Mouse (Mus musculus) olfactory bulb, adult 2 months (tissue): ENCODE results near the gene Nrros. TPM values are rescaled to one million over a fixed set of nuclear protein-coding genes. Genes with fewer than 3 reads are reported as not detected.

Experiments used
- H3K27ac ChIP-seq: fragments of 200-500 bp; 2 replicates; pipeline ENCODE4 v1.5.1; 2012; ENCODE audit warnings: low read depth, low read length; ENCODE audit not compliant: insufficient read depth
- H3K4me1 ChIP-seq: fragments of 200-500 bp; 2 replicates; pipeline ENCODE4 v1.6.1; 2012; ENCODE audit warnings: low read length; ENCODE audit not compliant: control insufficient read depth, insufficient read depth
- H3K4me3 ChIP-seq: fragments of 200-500 bp; 2 replicates; pipeline ENCODE4 v1.5.1; 2012; ENCODE audit warnings: mild to moderate bottlenecking, low read depth, low read length, moderate library complexity; ENCODE audit not compliant: insufficient read depth
- CTCF ChIP-seq: fragments of 200-500 bp; IDR thresholded peaks from 2 replicates; pipeline ENCODE4 v1.5.1; 2012; ENCODE audit warnings: low read depth, mild to moderate bottlenecking, low read length, moderate library complexity; ENCODE audit not compliant: insufficient read depth
- POLR2A ChIP-seq: fragments of 200-500 bp; IDR thresholded peaks from 2 replicates; pipeline ENCODE4 v1.6.1; 2012; ENCODE audit warnings: mild to moderate bottlenecking, low read depth, low read length, moderate library complexity; ENCODE audit not compliant: insufficient read depth
- WGBS: fragments of 180-500 bp; shearing (Covaris S2); methylation state at CpG from one replicate; pipeline ENCODE4 v1.1.7; 2018; 5-methylcytosine and 5-hydroxymethylcytosine counted together
- polyA plus RNA-seq: library from polyadenylated mRNA; stranded (reverse); fragments of >200 nt; gene quantifications from 2 replicates; pipeline ENCODE4 v1.2.4, GENCODE M21; 2012; ENCODE audit warnings: low replicate concordance; ENCODE audit not compliant: missing spikeins, insufficient read depth, insufficient read length

Gene Nrros
- polyA plus RNA-seq, 1 experiment, result not detected

DNA sequence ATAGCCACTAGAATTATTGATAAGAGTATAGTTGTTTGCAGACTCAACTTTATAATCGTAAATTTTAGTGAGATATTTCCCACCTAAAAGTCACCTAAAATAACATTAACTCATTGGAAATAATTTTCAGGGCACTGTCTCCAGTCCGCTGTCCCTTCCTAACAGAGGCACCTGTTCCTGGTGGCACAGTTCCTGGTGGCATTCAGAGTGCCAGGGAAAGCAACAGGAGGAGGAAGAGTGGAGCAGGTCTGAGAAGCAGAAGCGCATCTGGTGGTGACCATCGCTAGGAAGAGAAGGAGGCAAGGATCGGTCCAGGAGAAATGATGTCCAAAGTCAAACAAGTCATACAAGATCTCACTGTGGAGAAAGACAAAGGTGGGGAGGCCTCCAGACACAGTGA, 20.7 kb upstream of the Nrros start:
- Histone ChIP-seq H3K4me1 (peaks cover 4% of the 10 kb centered on the region; the same call in 1 of the 2 replicates), H3K27ac (no peak overlapping the region), H3K4me3 (no peak overlapping the region)
- no peak for TF ChIP-seq CTCF
- no peak for TF ChIP-seq POLR2A
- 93% methylated on average over 5 of the region's 5 CpGs for WGBS

DNA sequence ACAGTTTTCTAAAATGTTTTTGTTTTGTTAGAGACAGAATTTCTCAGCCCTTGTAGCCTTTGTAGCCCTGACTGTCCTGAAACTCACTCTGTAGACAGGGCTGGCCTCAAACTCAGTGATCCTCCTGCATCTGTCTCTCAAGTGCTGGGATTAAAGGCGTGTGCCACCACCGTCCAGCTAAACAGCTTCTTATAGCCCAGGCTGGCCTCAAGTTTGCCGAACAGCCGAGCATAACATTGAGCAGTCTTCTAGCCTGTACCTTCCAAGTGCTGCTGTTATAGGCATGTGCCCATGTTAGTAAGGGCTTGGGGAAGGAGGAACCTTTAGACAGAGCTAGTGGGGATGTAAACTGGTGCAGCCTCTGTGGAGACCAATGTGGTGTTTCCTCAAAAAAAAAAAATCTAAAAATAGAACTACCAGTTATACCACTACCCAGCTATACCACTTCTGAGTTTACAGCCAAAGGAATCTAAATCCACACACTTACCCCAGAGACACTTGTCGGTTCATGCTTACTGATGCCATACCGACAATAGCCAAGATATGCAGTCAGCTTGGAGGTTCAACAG, 14.0 kb upstream of the Nrros start, which contains the start of gene Bex6:
Gene Bex6, plus strand, starts transcription at position 491 of the 569 bp plus-strand sequence.
- H3K4me1 ChIP-seq, result no peaks in the 10 kb centered on the region
- no peak within 1 kb of the TSS for H3K27ac ChIP-seq
- TF ChIP-seq POLR2A, result no peak
- no peak for TF ChIP-seq CTCF
- no peak within 1 kb of the TSS for H3K4me3 ChIP-seq
- 90% methylated on average over 6 of the region's 6 CpGs for WGBS

DNA sequence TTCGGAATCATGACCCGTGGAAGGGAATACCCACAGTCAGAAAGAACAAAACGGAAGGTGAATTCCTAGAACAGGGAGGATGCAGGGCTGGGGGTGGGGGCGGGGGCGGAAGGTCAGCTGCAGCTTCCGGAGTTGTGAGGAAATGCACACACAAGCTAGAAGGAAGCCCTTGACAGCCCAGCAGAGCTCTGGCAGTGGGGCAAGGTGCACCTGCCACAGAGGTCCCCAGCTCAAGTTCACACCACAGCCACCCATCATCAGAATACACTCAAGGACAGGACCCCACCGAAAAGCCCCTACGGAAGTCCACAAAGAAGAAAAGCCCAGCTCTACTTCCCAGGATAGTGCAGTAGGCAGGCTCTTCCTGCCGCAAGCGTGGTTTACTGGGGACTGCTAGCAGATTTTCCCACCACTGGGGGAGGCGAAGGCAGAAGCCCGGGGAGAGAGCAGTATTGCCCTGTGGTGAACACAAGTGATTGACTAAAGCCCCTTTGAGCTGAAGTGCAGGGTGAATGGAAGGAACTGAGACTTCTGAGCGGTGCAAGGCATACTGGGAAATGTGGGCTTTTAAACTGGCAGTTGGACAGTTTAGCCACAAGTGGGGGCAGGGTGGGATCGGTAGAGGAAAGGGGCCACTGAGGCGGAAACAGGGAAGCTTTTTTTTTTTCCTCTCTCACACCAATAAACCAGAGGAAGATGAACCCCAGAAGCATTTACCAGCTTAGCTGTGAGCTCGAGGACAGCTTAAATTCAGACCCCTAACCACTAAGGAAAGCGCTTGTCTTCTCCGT, 11.7 kb upstream of the Nrros start:
- Histone ChIP-seq H3K4me1 (no peaks in the 10 kb centered on the region), H3K4me3 (no peak overlapping the region), H3K27ac (no peak overlapping the region; the same call in 1 of the 2 replicates)
- 42% methylated on average over 18 of the region's 18 CpGs for WGBS
- no peak for TF ChIP-seq POLR2A
- no peak for TF ChIP-seq CTCF

DNA sequence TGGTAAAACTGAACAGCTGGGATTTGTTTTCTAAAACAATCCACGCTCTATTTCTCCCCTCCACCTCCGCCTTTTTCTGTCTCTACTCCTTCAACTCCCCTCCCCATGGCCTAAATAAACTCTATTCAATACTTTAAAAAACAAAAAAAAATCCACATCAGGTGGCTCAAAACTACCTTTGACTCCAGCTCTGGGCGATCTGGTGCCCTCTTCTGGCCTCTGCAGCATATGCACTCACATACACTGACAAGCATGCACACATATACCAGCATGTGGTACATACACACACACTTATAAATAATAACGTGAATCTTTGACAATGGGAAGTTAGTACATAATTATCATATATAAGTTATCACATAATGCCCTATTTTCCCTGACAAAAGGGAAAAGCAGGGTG, 9.6 kb upstream of the Nrros start:
- 90% methylated on average over 4 of the region's 4 CpGs for WGBS
- Histone ChIP-seq H3K4me3 (no peak overlapping the region), H3K27ac (no peak overlapping the region), H3K4me1 (no peaks in the 10 kb centered on the region)
- TF ChIP-seq CTCF (no peak), POLR2A (no peak)

DNA sequence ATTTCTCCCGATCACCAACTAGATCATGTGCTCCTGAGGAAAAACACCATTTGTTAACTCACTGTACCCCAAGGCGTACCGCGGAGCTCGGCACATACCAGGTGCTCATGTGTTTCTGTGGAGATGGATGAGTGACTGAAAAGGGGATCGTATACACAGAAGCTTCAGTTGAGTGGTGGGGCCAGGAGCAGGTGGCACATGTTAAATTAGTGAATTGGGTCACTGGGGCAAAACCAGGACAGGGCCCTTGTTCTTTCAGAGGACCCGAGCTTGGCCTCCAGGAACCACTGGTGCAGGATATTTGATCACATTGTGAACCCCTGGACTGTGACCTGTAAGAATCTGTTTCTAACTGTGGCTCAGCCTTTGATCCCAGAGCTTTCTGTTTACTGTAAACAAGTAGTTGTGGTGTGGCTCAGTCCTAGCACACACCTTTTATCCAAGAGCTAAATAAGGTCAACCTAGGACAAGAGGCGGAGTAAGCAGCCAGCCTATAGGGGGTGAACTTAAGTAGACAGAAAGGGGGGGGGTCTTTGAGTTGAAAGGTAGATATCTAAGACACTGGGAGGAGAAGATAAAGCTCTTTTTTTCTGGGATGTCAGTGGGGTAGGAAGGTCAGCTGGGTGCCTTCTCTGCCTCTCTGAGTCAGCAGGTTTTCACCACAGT, 9.1 kb upstream of the Nrros start:
- Histone ChIP-seq H3K4me3 (no peak overlapping the region), H3K27ac (no peak overlapping the region), H3K4me1 (no peaks in the 10 kb centered on the region)
- 91% methylated on average over 8 of the region's 8 CpGs for WGBS
- no peak for TF ChIP-seq POLR2A

DNA sequence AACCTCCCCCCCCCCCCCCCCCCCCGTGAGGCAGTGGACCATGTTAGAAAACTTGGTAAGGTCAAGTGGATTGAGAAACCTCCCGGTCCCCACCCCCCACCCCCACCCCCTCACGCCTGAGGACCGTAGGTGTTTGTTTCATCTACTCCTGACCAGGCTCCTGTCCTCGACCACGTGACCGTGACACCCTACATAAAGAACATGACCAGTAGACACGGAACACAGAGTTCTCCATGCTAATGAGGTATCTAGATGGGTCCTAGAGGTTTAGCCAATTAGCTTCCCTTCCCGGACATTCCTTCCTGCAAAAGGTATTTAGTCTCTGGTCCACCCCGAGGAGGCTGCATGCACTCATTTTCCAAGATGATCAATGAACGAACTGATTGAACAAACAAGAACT, 8.0 kb upstream of the Nrros start:
- H3K4me3 ChIP-seq, result no peak overlapping the region
- 73% methylated on average over 11 of the region's 11 CpGs for WGBS
- H3K27ac ChIP-seq, result no peak overlapping the region
- no peaks in the 10 kb centered on the region for H3K4me1 ChIP-seq
- no peak for TF ChIP-seq POLR2A

DNA sequence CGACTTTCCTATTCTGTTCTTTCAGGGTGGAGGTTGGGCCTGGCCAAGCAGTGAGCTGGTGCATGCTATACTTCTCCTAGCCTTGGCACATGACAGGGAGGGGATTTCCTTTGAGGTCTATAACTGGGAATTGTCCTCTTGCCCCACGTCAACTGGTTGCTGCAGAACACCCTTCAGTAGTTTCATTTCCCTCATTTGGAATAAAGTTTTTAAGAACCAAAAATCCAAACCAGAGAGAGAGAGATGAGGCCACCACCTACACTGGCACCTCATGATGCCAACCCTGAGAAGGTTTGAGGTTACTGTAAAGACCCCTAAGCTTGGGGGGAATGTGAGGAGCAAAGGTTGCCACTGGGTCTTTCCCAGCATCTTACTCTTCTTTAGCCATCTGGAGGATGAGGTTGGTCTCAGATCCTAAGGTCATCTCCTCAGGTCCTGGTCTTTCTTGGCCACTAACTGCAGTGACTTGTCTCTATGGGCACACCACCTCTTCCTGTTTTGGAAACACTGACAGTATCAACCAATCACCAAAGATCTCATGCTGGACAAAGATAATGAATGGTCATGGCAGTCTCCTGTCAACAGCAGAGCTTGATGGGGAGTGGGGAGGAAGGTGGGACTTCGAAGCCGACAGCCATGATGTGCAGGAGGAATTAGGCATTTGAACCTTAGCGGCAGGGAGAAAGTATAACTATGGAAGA, 5.8 kb upstream of the Nrros start:
- 93% methylated on average over 5 of the region's 5 CpGs for WGBS
- TF ChIP-seq POLR2A (no peak), CTCF (no peak)

DNA sequence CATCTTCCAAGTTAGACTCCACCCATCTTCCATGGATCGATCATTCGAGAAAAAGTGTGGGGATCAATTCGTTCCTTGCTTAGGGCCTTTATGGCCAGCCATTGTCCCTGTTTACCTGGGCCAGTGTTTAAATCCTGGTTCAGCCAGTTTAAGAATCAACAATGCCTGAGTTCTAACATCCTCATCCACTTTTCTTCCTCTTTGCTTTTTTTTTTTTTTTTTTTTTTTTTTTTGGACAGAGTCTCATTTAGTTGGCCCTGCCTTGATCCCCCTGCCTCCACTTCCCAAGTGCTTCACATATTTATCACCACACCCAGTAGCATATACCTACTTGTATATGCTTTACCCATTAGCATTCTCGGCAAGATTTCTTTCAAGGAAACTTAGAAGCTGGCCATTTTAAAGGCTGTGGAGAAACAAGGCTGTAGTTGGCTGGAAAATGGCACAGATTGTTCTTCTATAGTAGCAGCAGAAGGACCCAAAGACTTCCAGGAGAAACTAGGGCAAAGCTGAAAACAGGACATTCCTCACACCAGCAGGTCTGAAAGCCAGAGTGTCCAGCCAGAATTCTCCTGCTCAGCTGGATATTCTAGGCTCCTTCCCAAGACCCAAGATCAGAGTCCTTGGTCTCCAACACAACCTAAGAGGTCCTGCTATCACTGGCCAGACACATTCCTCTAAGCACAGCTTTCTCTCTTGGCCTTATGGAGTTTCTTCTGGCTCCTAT, 2.6 kb upstream of the Nrros start:
- Histone ChIP-seq H3K27ac (no peak overlapping the region), H3K4me1 (peaks cover 14% of the 10 kb centered on the region), H3K4me3 (no peak overlapping the region)
- WGBS, result 87% methylated on average over 4 of the region's 4 CpGs
- TF ChIP-seq CTCF (no peak), POLR2A (no peak)

More for the DNA sequence above, 5.8 kb upstream of the Nrros start:
- Histone ChIP-seq H3K27ac (no peak overlapping the region), H3K4me3 (no peak overlapping the region), H3K4me1 (no peaks in the 10 kb centered on the region)
